Mouse (Mus musculus): Measurements from ENCODE around the gene Ndufa5. TPM values are rescaled to one million over a fixed set of nuclear protein-coding genes. Genes with fewer than 3 reads are reported as not detected.

Ndufa5 gene
- polyA plus RNA-seq, 1 experiment, result 1.4 TPM

- Histone ChIP-seq H3K4me3 (replicated peaks) (no peak overlapping the region), H3K9me3 (ENCODE audit: control insufficient read depth, low read length) (no peaks in the 10 kb centered on the region), H3K4me1 (ENCODE audit: control insufficient read depth) (no peaks in the 10 kb centered on the region), H3K27me3 (ENCODE audit: control insufficient read depth) (no peaks in the 10 kb centered on the region), H3K36me3 (ENCODE audit: control insufficient read depth) (no peaks in the 10 kb centered on the region)
- TF ChIP-seq GATA1 (IDR thresholded peaks at IDR 0.05; ENCODE audit: low read length) (no peak), TAL1 (IDR thresholded peaks at IDR 0.05; ENCODE audit: low read length) (no peak)
These were observed 41.3 kb downstream of the Ndufa5 start for GRCm38 (mm10) chr6:24486530-24486929.

- H3K9me3 ChIP-seq (ENCODE audit: control insufficient read depth, low read length), result no peaks in the 10 kb centered on the region
- H3K4me1 ChIP-seq (ENCODE audit: control insufficient read depth), result no peaks in the 10 kb centered on the region
- H3K4me3 ChIP-seq (replicated peaks), result no peak overlapping the region
- H3K36me3 ChIP-seq (ENCODE audit: control insufficient read depth), result no peaks in the 10 kb centered on the region
- TF ChIP-seq TAL1 (IDR thresholded peaks at IDR 0.05; ENCODE audit: low read length) (no peak), GATA1 (IDR thresholded peaks at IDR 0.05; ENCODE audit: low read length) (no peak)
- H3K27me3 ChIP-seq (ENCODE audit: control insufficient read depth), result no peaks in the 10 kb centered on the region
These were observed 57.2 kb downstream of the Ndufa5 start for GRCm38 (mm10) chr6:24470571-24471132.

DNA sequence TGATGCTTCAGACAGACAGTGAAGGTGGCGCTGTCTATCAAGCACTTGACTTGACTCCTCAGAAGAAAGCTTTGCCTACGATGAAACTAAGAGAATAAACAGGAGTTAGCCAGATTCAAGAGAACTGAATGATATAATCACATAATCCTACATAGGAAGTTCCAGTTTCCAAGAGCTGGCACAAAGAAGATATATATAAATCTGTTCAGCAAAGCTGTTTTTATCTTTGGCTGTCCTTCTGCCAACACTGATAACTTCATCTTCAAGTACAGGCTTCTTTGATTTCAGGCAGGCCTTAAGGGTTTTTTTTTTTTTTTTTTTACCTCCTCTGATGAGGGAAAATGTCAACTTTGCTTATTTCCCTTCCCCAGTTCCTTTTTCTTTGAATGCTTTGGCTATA lies 57.7 kb downstream of the Ndufa5 start:
- TF ChIP-seq TAL1 (IDR thresholded peaks at IDR 0.05; ENCODE audit: low read length), result no peak
- TF ChIP-seq GATA1 (IDR thresholded peaks at IDR 0.05; ENCODE audit: low read length), result no peak
- Histone ChIP-seq H3K4me1 (ENCODE audit: control insufficient read depth) (no peaks in the 10 kb centered on the region), H3K36me3 (ENCODE audit: control insufficient read depth) (no peaks in the 10 kb centered on the region), H3K4me3 (replicated peaks) (no peak overlapping the region), H3K27me3 (ENCODE audit: control insufficient read depth) (no peaks in the 10 kb centered on the region), H3K9me3 (ENCODE audit: control insufficient read depth, low read length) (no peaks in the 10 kb centered on the region)

Other genes starting within 250 kb of the Ndufa5 start
- gene Iqub, start 12.9 kb downstream of the Ndufa5 start, polyA plus RNA-seq (2012), result not detected in 2 replicates
- not detected in 2 replicates for gene Asb15, start 131 bp upstream of the Ndufa5 start, polyA plus RNA-seq (2012)
- not detected in 2 replicates for gene Lmod2, start 69.7 kb upstream of the Ndufa5 start, polyA plus RNA-seq (2012)
- 2.4 and 4.0 TPM in 2 replicates for gene Wasl, start 137.0 kb upstream of the Ndufa5 start, polyA plus RNA-seq (2012)
- not detected in 2 replicates for gene Hyal6, start 205.2 kb upstream of the Ndufa5 start, polyA plus RNA-seq (2012)
- gene Hyal4, start 220.3 kb upstream of the Ndufa5 start, polyA plus RNA-seq (2012), result not detected in 2 replicates

All from erythroblast, embryonic 14.5 days (primary cell).